Mouse (Mus musculus) forebrain, embryonic 13.5 days (tissue): ENCODE data around the gene Smyd1. TPM values are rescaled to one million over a fixed set of nuclear protein-coding genes. Genes with fewer than 3 reads are reported as not detected.

Experiments used
- ATAC-seq: fragments of 200-750 bp; cut with Nextera tagmentation; 2 replicates; pipeline ENCODE4 v1.8.0; 2017
- H3K27ac ChIP-seq: fragments of 300-500 bp; sonication (generic); 2 replicates; pipeline ENCODE4 v1.5.1; 2015; ENCODE audit warnings: inconsistent platforms, mild to moderate bottlenecking, moderate library complexity
- H3K27me3 ChIP-seq: fragments of 300-500 bp; sonication (generic); 2 replicates; pipeline ENCODE4 v1.6.1; 2015; ENCODE audit warnings: mild to moderate bottlenecking, inconsistent platforms
- H3K36me3 ChIP-seq: fragments of 300-500 bp; sonication (generic); 2 replicates; pipeline ENCODE4 v1.6.1; 2015; ENCODE audit warnings: mild to moderate bottlenecking, inconsistent platforms; ENCODE audit not compliant: poor library complexity, severe bottlenecking
- H3K4me1 ChIP-seq: fragments of 300-500 bp; sonication (generic); 2 replicates; pipeline ENCODE4 v1.6.1; 2015; ENCODE audit warnings: inconsistent platforms
- H3K4me2 ChIP-seq: fragments of 300-500 bp; sonication (generic); 2 replicates; pipeline ENCODE4 v1.6.1; 2015; ENCODE audit warnings: inconsistent platforms, mild to moderate bottlenecking, moderate library complexity
- H3K4me3 ChIP-seq: fragments of 300-500 bp; sonication (generic); 2 replicates; pipeline ENCODE4 v1.5.1; 2015; ENCODE audit warnings: mild to moderate bottlenecking, inconsistent platforms
- H3K9ac ChIP-seq: fragments of 300-500 bp; sonication (generic); 2 replicates; pipeline ENCODE4 v1.6.1; 2015; ENCODE audit warnings: mild to moderate bottlenecking, inconsistent platforms
- H3K9me3 ChIP-seq: fragments of 300-500 bp; sonication (generic); replicated peaks from 2 replicates; pipeline ENCODE4 v1.6.1; 2016; ENCODE audit warnings: inconsistent platforms
- WGBS: fragments of 180-500 bp; shearing (Covaris S2); methylation state at CpG from one replicate; pipeline ENCODE4 v1.1.7; 2015; 5-methylcytosine and 5-hydroxymethylcytosine counted together
- polyA plus RNA-seq: library from polyadenylated mRNA; unstranded; fragments of >200 nt; fragmentation: Nextera tagmentation; extraction: Ambion mirVana; gene quantifications from 2 replicates; pipeline ENCODE4 v1.2.1, GENCODE M21; 2015

The Smyd1 gene
- 0.05 and 0.98 TPM in 2 replicates for polyA plus RNA-seq

DNA sequence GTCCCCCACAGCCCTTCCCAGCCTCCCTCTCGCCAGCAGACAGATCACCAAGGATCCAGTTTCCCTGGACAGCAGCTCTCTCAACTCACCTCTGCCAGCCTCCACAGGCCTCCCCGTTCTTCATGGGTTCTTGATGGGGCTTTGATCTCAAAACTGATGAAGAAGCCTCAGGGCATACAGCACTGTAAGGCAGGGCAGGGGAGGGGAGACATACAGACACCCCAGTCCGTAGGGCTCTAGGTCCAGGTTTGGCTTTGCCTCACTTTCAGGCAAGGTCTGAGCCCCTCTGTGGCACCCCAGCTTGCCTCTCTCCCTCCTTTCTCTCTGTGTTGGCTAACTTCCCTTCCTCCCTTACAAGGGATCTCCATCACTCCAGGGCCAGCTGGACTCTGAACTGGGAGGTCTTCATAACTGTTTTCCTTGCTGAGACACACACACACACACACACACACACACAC is at the start of gene Smyd1:
Gene Smyd1, minus strand, starts transcription at position 408 of the 458 bp plus-strand sequence.
- no peaks in the 10 kb centered on the region for H3K4me1 ChIP-seq
- H3K4me3 ChIP-seq = no peak within 1 kb of the TSS
- no peak within 1 kb of the TSS for H3K9ac ChIP-seq
- H3K36me3 ChIP-seq = no peaks in the 10 kb centered on the region
- no peak within 1 kb of the TSS for H3K4me2 ChIP-seq
- 86% methylated on average over 2 of the region's 3 CpGs for WGBS
- no peaks in the 10 kb centered on the region for H3K27me3 ChIP-seq
- no peaks in the 10 kb centered on the region for H3K9me3 ChIP-seq
- H3K27ac ChIP-seq = no peak within 1 kb of the TSS
- ATAC-seq = no peak

DNA sequence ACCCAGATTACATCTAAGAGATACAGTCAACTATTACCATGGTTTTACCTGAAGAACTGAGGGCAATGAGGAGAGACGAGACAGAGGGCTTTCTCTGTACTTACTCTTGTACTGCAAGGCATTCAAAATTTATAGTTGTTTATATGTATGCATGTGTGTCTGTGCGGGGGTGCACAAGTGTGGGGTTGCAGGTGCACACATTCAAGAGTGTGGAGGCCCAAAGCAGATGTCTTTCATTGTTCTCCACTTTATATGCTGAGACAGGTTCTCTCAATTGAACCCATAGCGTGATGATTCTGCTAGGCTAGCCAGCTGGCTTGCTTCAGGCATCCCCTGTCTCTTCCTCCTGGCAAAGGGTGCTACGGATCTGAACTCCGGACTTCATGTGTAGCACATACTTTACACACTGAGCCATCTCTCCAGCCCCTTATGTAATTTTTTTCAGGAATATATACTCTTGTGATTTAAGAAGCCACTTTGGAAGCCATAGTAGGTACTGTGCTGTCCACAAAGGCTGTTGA is 49.1 kb upstream of the Smyd1 start:
- no peak for ATAC-seq
- Histone ChIP-seq H3K9me3 (no peaks in the 10 kb centered on the region), H3K27ac (no peak overlapping the region), H3K27me3 (no peaks in the 10 kb centered on the region), H3K36me3 (no peaks in the 10 kb centered on the region), H3K9ac (no peak overlapping the region), H3K4me2 (no peak overlapping the region), H3K4me3 (no peak overlapping the region), H3K4me1 (no peaks in the 10 kb centered on the region)
- 87% methylated on average over 5 of the region's 5 CpGs for WGBS

DNA sequence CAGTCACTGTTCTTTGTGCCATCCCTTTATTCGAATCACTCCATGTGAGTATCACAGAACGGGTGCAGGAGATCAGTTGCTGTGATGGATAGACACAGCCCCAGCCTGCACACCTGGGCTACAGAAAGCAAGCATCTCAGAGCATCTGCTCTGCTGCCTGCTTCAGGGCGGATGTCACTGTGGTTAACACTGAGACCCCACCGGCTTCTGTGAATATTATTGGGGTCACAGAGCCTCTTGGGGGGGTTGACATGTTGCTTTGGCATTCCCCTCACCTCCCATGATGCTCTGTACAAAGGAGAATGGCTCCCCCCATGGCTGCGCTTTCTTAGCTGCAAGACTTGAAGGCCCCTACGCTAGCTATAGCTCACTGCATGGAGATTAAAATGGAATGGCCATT is 47.4 kb upstream of the Smyd1 start:
- H3K4me2 ChIP-seq = no peak overlapping the region
- no peaks in the 10 kb centered on the region for H3K4me1 ChIP-seq
- ATAC-seq = no peak
- no peak overlapping the region for H3K4me3 ChIP-seq
- H3K9me3 ChIP-seq = no peaks in the 10 kb centered on the region
- H3K27ac ChIP-seq = no peak overlapping the region
- H3K9ac ChIP-seq = no peak overlapping the region
- H3K27me3 ChIP-seq = no peaks in the 10 kb centered on the region
- no peaks in the 10 kb centered on the region for H3K36me3 ChIP-seq
- WGBS = 92% methylated on average over 6 of the region's 6 CpGs

DNA sequence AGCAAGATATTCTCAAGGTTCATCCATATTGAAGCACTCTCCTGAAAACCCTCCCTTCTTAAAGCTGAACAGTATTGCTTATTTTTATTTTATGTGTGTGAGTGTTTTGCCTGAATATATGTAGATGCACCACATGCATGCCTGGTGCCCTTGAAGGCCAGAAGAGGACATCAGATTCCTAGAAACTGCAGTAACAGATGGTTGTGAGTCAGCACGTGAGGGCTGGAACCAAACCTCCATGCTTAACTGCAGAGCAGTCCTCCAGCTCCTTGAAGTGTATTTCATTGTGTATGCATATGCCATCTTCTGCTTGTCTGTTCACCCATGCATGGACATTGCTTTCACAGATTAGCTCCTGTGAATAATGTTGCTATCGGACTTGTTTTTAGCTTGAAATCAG is 42.0 kb upstream of the Smyd1 start:
- 62% methylated on average over 2 of the region's 2 CpGs for WGBS
- Histone ChIP-seq H3K36me3 (no peaks in the 10 kb centered on the region), H3K4me1 (no peaks in the 10 kb centered on the region), H3K4me3 (no peak overlapping the region), H3K4me2 (no peak overlapping the region), H3K9me3 (no peaks in the 10 kb centered on the region), H3K27ac (no peak overlapping the region), H3K27me3 (no peaks in the 10 kb centered on the region), H3K9ac (no peak overlapping the region)
- ATAC-seq = no peak

DNA sequence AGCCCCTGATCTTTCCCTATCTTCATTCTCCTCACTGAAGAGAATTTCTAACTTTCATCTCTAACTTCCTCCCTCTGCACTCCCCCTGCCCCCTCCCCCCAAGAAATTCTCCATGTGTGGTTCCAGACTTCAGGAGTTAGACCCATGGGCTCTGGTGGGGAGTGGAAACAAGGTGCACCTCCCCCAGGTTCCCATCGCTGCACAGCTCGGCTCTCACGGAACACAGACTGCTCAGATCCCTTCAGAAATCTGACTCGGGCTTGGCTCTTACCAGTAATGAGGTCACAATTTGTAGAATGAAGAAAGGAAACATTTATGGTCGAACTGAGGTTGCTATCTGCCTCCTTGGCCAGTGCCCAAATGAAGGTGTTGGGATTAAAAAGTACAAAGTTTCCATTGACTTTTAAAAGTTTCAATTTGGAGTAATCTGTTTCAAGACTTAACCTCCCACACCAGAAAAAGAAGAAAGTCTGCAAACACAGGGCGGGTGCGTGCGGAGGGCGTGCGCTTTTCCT is 39.2 kb upstream of the Smyd1 start:
- H3K27ac ChIP-seq = no peak overlapping the region
- no peaks in the 10 kb centered on the region for H3K36me3 ChIP-seq
- H3K4me2 ChIP-seq = no peak overlapping the region
- no peak overlapping the region for H3K4me3 ChIP-seq
- 83% methylated on average over 10 of the region's 10 CpGs for WGBS
- H3K9ac ChIP-seq = no peak overlapping the region
- H3K4me1 ChIP-seq = no peaks in the 10 kb centered on the region
- H3K27me3 ChIP-seq = no peaks in the 10 kb centered on the region
- H3K9me3 ChIP-seq = no peaks in the 10 kb centered on the region
- no peak for ATAC-seq

DNA sequence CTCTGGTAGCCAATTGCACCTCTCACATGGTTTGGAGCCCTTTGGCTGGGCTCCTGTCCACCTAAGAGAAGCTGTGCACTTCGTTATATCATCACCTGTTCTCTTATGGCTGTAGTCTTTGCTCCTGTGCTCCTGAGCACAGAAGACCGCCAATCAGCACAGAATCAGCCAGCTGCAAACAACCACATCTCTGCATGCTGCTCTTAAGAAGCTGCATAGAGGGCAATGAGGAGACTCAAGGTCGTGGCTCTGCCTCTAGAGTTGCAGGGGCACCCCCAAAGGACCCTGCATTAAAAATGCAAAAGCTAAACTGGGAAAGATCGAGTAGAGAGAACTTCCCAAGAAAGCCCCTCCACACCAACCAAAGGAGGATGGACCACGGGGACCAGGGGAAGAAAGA is 38.7 kb upstream of the Smyd1 start:
- H3K4me2 ChIP-seq = no peak overlapping the region
- H3K9me3 ChIP-seq = no peaks in the 10 kb centered on the region
- H3K4me1 ChIP-seq = no peaks in the 10 kb centered on the region
- no peak overlapping the region for H3K27ac ChIP-seq
- no peaks in the 10 kb centered on the region for H3K27me3 ChIP-seq
- H3K36me3 ChIP-seq = no peaks in the 10 kb centered on the region
- no peak overlapping the region for H3K9ac ChIP-seq
- 64% methylated on average over 5 of the region's 5 CpGs for WGBS
- no peak for ATAC-seq
- no peak overlapping the region for H3K4me3 ChIP-seq

DNA sequence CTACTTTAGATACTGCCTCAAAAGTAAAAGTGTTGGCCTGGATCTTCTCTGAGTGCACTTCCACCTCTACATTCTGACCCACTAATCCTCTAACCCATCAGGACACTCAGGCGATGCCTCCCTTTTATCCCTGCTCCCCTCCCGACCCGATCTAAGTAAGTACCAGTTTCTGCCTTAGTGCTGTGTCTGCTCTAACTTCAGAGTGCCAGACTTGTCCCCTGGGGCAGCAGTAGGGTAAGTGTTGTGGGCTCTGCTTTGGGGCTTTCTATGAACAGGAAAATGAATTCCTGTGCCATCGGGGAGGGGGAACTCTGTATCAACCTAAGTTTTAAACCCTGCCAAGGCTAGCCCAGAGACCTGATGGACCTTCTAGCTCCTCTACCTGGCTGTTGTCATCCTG is 38.2 kb upstream of the Smyd1 start:
- Histone ChIP-seq H3K27ac (no peak overlapping the region), H3K9ac (no peak overlapping the region), H3K27me3 (no peaks in the 10 kb centered on the region), H3K4me2 (no peak overlapping the region), H3K4me1 (no peaks in the 10 kb centered on the region), H3K36me3 (no peaks in the 10 kb centered on the region), H3K4me3 (no peak overlapping the region), H3K9me3 (no peaks in the 10 kb centered on the region)
- 85% methylated on average over 4 of the region's 4 CpGs for WGBS
- ATAC-seq = no peak

DNA sequence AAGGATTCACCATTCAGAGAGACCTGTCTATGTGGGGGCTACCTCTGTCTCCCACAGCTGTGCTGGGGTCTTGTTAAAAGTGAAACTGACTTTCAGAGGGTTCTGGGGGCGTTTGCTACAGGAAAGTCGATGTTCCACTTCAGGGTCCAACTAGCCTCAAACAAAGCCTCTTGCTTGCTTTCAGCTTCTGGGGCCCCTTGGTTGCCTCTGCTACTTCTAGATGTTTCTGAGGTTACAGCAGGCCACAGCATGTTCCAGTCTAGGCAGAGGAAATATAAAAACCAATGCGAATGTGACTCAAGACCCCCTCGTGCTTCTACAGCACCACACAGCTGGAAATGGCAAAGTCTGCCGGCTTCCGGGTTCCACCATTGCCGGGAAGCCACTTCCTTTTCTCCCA is 35.5 kb upstream of the Smyd1 start:
- Histone ChIP-seq H3K9me3 (no peaks in the 10 kb centered on the region), H3K4me3 (no peak overlapping the region), H3K4me2 (no peak overlapping the region), H3K27me3 (no peaks in the 10 kb centered on the region), H3K36me3 (no peaks in the 10 kb centered on the region), H3K27ac (no peak overlapping the region), H3K4me1 (no peaks in the 10 kb centered on the region), H3K9ac (no peak overlapping the region)
- WGBS = 93% methylated on average over 7 of the region's 7 CpGs
- no peak for ATAC-seq

DNA sequence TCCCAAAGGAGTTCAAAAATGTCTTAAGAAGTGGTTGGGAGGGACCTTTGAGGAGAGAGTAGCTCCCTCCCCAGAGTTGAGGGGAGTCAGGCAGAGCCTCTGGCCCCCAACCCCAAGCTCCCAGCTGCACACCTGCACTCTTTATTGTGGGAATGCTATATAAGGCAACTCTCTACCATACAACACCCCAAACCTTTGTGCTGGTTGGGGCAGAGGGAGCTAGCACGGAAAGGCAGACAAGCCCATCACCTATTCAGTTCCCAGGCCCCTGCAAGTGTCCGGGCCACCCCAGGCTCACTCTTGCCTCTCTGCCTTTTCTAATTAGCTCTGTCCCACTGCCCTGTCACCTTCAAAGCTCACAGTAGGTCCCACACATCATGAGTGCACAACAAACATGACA is 31.7 kb upstream of the Smyd1 start:
- Histone ChIP-seq H3K27ac (no peak overlapping the region), H3K36me3 (no peaks in the 10 kb centered on the region), H3K27me3 (no peaks in the 10 kb centered on the region), H3K4me2 (no peak overlapping the region), H3K9me3 (no peaks in the 10 kb centered on the region), H3K4me1 (no peaks in the 10 kb centered on the region), H3K9ac (no peak overlapping the region), H3K4me3 (no peak overlapping the region)
- no peak for ATAC-seq
- WGBS = 72% methylated on average over 2 of the region's 2 CpGs

DNA sequence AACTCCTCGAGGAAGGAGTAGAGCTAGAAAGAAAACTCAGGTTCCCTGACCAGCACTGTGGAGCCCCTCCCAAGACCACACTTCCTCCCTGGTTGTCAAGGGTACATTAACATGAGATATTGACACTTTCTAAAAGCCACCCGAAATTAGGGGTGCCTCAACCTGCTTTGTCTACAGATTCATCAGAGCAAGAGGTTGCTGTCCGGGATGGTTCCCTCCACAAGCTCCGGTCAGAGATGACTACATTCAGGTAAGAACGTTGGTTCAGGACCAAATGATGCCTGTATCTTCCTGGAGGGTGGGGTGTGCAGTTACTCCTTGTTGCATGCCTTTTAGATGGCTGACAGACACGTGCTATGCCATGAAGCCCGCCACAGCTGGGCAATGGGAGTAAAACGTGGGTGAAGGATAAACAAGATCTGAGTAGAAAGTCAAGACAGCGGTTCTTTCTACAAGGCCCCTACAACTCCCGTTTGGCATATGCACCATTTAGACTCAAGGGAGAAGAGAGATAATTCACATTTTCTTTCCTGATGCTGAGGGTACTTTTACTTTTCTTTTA is 30.9 kb upstream of the Smyd1 start:
- WGBS = 86% methylated on average over 10 of the region's 10 CpGs
- no peaks in the 10 kb centered on the region for H3K4me1 ChIP-seq
- ATAC-seq = no peak

DNA sequence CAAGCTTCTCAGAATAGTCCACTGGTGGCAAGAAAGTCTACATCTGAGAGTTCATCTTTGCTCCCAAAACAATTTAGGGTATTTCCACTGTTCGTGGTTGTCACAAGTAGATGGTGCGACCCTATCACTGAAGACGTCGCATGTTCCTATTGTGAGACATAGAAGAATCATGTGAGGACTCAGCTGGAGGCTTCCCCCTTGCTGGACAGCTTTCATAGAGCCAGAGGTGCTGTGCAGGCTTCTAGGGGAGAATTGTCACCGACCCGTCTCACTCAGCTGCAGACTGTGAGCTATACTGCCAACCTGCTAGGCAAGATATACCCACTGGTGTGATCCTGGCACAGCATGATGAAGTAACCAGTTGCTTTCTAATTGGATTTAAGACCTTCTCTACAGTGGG is 30.2 kb upstream of the Smyd1 start:
- Histone ChIP-seq H3K36me3 (no peaks in the 10 kb centered on the region), H3K4me3 (no peak overlapping the region), H3K4me1 (no peaks in the 10 kb centered on the region), H3K27me3 (no peaks in the 10 kb centered on the region), H3K9me3 (no peaks in the 10 kb centered on the region; the same call in 1 of the 2 replicates), H3K4me2 (no peak overlapping the region), H3K27ac (no peak overlapping the region), H3K9ac (no peak overlapping the region)
- 93% methylated on average over 6 of the region's 6 CpGs for WGBS
- no peak for ATAC-seq

More for the DNA sequence above, 30.9 kb upstream of the Smyd1 start:
- no peak overlapping the region for H3K27ac ChIP-seq
- no peak overlapping the region for H3K9ac ChIP-seq
- H3K4me2 ChIP-seq = no peak overlapping the region
- no peak overlapping the region for H3K4me3 ChIP-seq
- no peaks in the 10 kb centered on the region for H3K36me3 ChIP-seq
- H3K27me3 ChIP-seq = no peaks in the 10 kb centered on the region
- H3K9me3 ChIP-seq = no peaks in the 10 kb centered on the region; the same call in 1 of the 2 replicates

DNA sequence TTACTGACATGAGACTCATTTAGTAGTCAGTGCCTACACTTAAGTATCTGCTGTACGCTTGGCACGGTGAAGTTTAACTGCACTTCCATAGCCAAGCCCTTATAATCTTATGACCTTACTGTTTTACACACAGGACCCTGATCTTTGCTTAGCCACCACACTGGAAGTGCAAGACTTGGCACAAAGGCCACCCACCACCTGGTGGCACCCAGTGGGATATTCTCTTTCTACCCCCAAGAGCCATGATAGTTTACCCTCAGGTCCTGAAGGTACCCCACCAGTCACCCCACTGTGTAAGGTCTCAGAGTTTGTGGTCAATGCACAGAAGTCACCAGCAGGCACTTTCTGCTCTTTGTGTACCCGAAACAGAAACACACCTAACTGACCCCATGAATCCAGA is 29.2 kb upstream of the Smyd1 start:
- Histone ChIP-seq H3K4me3 (no peak overlapping the region), H3K9ac (no peak overlapping the region), H3K27me3 (no peaks in the 10 kb centered on the region), H3K4me2 (no peak overlapping the region), H3K36me3 (no peaks in the 10 kb centered on the region), H3K9me3 (peaks cover 3% of the 10 kb centered on the region; the same call in 1 of the 2 replicates), H3K4me1 (no peaks in the 10 kb centered on the region), H3K27ac (no peak overlapping the region)
- 91% methylated on average over 3 of the region's 3 CpGs for WGBS
- no peak for ATAC-seq

DNA sequence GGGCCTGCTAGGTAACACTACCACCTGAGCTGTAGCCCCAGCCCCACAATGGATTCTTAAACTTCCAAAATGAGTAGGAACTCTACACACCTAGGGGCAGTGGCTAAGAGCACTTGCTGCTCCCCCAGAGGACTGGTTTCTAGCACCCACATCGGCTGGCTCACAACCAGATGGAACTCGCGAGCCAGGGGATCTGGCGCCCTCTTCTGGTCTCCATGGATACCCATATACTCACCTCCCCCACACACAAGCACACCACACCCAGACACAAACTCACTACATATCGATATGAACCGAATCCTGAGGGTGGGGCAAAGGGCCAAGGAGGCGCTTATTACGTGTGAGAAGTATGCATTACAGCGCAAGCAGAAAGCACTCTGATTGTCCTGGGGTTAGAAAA is 26.0 kb upstream of the Smyd1 start:
- 97% methylated on average over 9 of the region's 9 CpGs for WGBS
- H3K4me1 ChIP-seq = no peaks in the 10 kb centered on the region
- no peak overlapping the region for H3K9ac ChIP-seq
- H3K27ac ChIP-seq = no peak overlapping the region
- no peak overlapping the region for H3K4me3 ChIP-seq
- peaks cover 3% of the 10 kb centered on the region; the same call in 1 of the 2 replicates for H3K9me3 ChIP-seq
- no peaks in the 10 kb centered on the region for H3K27me3 ChIP-seq
- ATAC-seq = no peak
- no peak overlapping the region for H3K4me2 ChIP-seq
- H3K36me3 ChIP-seq = no peaks in the 10 kb centered on the region
